Mouse (Mus musculus): ENCODE measurements around the gene Tagap.

The Tagap gene

DNA sequence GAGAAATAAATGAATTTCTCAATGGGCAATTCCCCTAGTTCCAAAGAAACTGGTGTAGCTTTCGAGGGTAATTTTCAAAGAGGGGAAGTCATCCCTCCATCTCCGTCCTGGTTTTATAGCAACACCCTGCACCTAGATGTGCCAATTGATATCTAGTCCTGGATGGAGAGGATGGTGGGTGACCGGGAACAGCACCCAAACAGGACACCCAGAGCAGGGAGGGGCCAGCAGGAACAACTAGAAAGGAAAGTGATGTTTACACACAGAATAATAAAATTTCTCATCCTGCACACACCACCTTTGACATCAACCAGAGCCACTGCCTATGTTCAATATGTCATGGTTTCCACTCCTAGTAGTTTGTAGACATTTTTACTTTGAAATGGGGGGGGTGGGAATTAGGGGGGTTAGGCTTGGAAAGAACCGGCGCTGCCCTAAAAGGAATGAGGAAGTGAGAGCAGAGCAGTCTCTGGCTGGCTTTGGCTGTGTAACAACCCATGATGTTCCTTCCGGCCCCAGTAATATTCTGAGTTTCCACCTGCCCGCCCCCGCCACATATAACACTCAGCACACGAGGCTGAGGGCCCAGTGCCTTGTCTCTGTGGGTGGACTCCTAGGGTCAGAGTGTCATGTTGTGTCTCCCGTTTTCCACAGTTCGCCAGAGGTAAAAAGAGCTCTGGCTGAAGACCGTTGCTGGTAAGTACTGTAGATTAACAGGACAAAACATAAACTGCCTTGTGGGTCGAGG is at the start of gene Tagap:
TSS of gene Tagap (plus strand) at position 588 of the 748 bp plus-strand sequence.
- no peak for DNase-seq

DNA sequence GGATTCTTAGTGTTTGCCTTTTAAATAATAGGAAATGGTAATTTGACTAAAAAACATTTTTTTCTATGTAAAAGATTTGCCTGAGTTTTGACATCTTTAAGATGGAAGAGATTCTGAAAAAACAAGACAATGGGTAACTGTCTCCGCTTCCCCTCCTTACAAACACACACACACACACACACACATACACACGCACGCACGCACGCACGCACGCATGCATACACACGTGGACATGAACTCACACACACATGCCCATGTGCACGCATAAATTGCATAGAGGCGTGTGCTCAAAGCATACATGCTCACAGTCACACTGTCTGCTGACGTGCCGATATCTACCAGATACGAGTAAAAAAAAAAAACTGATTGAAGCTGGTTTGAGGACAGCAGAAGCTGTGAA is 49.3 kb upstream of the Tagap start:
- DNase-seq, result no peak

DNA sequence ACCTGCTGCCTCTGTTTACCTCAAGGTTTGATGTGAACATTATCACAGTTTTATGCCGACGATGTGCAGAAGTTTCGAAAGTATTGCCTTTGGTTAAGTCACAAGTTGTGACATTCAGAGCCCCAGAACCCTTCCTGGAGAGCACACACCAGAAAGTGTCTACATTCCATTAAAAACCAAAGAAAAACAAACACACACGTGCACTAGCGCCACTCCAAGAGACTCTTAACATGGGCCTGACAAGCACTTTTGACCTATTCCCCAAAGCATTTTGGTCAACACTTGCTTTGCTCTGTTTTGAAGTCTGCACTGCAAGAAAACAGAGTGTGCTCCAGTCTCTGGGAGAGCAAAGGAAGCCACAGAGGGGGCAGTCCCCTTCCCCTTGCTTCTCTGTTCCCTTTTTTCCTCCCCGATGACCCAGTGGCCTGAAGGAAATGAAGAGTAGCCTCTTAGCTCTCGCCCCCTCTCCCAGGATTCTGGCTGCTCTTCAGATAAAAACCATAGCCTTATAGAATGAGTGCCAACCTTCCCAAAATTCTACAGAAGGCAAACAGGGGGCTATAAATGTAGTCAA is 48.5 kb upstream of the Tagap start:
- no peak for DNase-seq

DNA sequence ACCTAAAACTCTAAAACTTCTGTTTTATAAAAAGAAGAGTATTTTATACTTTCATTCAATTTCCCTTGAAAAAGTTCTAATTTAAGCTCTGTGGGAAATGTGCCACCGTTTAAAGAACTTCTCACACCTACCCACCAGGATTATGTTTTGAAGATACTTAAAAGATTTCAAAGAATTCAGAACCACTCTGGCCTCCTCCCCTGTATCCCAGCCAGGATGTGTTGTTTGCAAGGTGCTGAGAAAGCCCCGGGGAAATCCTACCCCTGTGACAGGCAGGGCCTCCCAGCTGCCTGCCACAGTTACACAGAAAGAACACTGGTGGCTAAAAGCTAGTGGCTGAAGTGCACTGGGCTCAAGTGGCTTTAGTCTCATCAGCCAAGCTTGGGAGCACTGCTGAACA is 47.9 kb upstream of the Tagap start:
- no peak for DNase-seq

DNA sequence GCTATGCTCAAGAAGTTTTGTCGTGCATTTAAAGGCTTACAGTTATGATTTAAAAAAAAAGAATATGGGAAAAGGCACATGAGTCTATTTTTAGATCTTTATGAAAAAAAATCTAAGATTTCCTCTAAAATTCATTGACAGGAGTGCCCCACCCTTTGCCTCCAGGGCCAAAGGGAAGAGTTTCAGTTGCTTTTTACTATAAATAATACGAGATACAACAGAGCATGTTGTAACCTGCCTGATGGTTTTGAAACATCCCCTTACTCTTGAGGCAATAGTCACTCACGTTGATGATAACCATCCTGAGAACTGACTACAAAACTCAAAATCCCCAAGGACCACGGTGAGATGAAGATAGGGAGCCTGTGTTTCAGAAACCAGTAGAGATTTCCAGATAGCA is 46.3 kb upstream of the Tagap start:
- DNase-seq, result no peak

DNA sequence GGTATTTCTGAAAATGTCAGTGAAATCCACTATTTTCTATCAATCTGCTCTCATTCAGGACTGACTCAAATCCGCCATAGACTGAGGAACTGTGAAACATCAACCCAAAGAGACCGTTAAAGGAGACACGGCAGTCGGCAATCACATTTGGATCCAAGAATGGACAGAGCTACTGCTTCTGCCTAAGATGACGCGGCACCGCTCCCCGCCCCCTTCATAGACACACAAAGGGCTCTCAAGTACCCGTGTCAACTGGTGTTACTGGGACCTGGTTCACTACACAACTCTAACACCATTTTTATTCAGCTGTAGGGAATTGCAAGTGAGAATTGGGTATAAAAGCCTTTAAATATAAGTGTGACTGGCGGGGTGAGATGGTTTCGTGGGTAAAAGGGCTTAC is 42.7 kb upstream of the Tagap start:
- DNase-seq, result no peak

DNA sequence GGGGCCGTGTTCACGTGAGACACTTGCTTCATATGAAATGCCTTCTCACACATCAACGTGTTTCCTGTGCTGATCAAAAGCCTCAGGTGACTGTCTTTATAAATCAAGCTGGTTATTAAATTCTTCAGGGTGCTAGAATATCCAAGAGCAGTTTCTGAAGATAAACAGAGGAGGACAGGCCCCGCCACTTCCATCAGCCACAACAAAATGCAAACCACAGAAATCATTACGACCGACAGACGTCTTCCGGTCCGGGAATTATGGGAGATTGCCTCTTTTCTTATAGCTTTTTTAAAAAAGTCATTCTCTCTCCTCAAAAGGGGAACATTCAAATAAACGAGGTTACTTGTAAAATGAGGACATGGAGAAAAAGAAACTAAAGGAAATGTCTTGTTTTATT is 41.2 kb upstream of the Tagap start:
- DNase-seq, result no peak

DNA sequence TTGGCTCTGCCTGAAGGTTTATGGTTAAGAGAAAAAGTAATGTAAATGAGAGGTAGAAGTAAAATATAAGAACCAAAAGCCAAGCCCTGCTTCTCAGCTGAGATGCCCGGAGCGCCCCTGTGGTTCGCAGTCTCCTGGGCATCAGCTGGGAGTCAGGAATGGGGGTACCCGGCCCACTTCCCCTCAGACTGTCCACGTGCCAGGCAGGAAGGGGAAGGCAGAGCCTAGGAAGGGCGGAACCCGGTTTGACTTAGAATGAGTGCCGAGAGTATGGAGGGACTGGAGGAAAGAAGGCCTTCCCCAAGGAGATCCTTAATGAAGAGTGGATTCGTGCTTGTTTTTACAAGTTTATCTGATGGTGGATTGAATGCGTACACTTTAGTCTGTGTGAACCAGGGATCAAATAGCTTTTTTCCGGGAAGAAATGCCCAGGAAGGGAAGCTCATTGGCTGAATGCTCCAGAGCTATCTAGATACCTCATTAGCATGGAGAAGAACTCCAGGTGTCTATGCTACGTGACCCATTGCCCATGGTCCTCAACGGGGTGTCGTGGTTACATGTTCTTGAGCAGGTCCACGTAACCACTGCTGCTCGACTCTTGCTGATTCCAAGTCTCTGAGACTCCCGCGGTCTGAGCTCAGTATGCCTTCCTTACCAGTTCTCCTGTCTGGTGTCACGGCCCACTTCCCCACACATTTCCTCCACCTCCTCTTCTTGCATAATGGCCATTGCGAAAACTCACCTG is 38.6 kb upstream of the Tagap start:
- DNase-seq, result no peak

DNA sequence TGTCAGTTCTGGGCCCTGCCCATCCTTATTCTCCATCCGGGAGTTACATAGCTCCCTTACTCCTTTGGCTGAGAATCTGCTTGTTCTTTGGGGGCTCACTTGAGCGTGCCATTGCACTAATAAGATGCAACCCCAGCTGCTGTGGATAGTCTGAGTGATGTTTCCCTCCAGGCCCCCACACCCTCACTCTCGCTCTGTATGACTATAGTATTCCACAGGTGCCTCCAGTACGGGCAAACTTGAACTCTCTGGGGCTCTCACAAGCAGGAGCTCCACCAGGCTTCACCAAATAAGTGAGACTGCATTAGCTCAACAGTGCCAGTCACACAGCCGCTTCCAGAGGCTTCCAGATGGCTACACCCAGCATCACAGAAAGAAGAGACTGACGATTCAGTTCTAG is 37.5 kb upstream of the Tagap start:
- no peak for DNase-seq

DNA sequence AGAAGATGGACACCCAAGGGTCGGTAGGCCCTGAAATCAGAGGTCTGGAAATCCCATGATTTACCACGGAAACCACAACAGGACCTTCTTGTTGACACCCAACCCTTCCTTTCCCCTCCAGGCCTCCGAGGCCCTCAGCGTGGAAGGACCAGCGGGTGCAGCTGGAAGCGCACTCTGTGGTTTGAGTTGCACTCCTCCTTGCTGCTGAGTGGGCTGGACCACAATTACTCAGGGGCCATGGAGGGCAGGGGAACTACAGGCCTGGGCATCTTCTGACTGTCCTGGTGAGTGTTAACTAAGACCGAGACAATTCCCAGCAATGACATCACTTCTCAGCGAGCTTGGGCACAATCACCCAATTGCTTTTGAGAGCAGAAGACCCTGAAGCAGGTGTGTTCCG is 36.8 kb upstream of the Tagap start:
- no peak for DNase-seq

DNA sequence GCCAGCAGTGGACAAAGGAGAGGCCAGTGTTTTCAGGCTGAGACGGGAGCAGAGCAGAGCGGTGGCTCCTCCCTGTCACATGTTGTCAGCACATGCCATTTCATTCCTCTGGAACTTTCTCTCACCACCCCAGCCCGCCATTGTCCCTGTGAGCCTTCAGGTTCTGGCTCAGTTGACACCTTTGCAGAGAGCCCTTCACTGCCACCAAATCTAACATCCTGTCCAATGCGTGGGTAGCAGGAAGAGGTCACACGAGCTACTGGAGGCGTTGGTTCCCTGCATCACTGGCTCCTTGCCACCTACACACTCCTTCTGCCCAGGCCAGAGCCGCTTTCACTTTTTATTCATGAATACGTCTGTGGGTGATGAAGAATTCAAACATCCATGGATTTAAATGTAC is 33.1 kb upstream of the Tagap start:
- no peak for DNase-seq

DNA sequence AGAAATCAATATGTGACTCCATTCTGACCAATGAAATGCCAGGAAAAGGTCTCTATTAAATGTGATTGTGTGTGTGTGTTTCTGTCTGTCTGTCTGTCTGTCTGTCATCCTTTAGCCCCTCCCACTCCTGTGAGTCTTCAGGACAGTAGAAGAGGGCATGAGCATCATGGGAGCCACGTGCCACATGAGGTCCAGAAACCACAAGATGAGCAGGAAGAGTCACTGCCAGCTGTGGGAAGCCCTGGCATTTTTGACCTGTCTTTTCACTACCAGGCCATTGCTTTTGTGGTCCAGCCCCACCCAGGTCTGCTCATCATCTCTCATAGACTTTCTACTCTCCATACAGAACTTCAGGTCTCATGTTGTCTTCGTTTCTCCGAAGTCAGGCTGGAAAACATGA is 31.7 kb upstream of the Tagap start:
- DNase-seq, result no peak

DNA sequence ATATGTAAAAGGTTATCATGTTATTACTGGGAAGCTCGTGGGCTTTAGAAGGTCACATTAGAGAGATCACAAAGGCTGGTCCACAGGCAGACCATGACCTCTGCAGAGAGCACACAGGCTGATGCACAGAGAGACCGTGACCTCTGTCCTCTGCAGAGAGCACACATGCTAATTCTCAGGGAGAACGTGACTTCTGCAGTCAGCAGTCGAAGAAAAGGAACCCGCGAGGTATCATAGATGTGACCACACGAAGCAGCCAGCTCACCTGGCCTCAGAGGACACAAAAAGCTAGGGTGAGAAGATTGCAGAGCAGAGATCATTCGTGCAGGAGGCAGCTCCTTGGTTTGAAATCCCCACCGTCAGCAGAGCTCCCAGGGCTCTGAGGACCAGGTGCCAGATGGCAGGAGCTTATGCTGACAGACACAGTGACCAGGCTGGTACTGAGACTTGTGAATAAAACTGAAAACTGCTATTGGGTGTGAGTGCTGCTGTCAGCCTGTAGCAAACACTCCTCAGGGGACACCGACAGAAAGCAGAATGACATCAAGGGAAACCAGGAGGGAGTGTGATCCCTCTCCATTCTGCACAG is 29.7 kb upstream of the Tagap start:
- DNase-seq, result no peak

DNA sequence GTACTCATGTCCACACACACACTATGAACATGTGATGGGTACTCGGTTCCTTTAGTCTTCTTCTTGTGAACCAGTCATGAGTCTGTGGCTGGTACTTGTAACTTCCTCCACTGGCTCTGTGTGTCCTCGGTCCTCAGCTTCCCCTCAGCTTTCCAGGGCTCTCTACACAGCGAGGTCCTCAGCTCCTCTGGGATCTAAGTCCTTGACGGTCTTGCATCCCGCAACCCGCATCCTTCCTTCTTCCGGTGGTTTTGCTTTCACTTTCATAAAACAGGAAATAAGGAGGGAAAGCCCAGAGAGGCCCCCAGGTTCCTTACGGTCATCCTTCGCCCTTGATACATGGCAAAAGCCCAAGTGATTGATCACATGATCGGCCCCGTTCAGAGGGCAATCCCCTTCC is 28.7 kb upstream of the Tagap start:
- no peak for DNase-seq

DNA sequence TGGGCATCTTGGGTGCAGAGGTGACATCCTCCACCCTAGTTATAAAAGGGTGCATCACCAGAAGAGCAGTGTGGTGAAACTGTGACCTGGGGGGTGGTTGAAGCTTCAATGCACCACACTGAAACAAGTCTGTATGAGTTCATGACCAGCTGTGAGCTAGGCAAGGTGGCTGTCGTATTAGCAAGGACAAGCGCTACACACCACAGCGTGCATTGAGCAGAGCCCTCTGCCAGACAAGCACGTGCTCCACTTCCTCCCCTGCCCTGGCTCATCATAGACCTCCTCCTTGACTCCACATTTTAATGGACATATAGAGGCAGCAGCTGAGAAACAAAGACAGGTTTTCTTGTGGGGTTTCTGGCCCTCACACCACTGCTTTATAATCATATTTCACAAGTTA is 28.0 kb upstream of the Tagap start:
- DNase-seq, result no peak

DNA sequence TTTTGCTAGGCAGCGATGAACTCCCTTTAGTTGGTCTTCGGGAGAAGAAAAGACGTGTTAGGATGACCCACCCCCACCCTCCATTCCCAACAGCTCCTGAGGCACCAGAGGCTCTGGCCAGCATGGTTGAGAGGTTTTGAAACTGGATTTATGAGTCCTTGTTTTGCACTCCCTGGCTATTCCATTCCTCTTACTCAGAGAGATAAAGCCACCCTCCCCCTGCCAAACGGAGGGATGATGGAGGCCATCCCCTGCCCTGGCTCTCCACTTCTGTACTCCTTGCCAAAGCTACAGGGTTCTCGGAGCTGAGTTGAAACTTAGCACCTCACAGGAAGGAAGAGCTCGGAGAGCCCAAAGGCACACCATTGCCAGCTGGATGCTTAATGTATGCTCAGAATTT is 26.6 kb upstream of the Tagap start:
- DNase-seq, result no peak

DNA sequence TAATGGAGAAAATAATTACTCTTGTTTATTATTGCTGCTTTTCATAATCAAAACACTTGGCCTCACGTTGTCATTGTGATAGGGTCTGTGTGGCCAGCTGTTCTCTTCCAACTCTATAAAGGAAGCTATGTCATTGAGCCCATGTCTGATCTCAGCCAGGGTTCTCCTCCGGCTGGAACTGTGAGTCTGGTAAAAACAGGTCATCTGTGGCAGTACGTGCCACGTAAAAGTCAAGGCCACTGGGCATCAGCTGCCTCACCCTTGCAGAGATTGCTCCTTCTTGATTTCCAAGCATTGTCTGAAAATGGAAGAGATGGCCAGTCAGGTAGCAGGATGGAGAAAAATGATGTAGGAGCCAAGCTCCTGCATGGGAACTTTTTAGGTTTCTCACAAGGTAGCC is 25.8 kb upstream of the Tagap start:
- DNase-seq, result no peak

DNA sequence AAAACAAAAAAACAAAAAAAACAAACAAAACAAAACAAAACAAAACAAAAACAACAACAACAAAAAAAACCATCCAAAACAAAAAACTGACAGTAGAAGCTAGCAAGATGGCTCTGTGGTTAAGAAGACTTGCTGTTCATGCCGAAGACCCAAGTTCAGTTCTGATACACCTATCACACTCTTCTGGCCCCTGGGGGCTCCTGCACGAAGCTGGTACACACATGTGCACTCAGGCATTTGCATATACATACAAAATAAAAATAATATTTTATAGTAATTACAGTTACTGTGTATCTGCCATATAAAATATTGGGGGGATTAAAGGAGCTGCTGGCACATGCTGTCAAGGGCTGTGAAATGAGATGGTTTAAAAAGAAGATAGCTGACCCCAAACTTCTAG is 24.3 kb upstream of the Tagap start:
- no peak for DNase-seq

DNA sequence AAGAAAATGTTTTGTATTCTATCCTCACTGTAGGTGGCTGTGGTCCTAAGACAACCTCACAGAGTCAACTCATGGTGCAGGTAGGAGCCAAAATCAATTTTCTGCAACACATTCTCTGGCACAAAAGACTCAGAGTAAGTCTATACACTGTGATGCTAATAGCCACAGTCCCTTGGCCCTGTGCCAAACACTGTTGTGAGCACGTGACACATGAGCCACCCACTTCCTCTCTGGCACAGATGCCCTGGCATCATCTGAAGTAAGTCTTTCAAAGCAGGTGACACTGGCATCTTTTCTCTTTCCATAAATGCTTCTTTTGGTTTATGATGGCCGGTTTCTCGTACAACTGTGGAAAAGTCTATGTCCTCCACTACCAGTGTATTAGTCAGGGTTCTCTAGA is 23.4 kb upstream of the Tagap start:
- no peak for DNase-seq

DNA sequence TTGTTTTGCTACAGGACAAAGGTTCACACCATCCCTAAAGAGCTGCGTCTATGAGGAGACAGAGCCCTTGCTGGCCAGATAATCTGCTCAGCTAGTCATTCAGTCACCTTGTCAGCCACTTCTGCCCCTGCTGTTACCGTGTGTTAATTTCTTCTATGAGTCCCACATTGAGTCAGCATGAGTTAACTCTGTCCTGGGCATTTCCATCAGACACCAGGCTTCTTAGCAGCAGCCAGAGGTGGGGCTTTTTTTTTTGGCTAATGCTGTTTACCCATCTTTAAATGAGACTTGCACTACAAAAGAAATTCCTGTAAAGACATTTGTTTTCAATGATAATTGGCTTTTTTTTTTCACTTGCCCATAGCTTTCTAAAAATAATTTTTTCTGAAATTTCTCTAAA is 20.8 kb upstream of the Tagap start:
- DNase-seq, result no peak

DNA sequence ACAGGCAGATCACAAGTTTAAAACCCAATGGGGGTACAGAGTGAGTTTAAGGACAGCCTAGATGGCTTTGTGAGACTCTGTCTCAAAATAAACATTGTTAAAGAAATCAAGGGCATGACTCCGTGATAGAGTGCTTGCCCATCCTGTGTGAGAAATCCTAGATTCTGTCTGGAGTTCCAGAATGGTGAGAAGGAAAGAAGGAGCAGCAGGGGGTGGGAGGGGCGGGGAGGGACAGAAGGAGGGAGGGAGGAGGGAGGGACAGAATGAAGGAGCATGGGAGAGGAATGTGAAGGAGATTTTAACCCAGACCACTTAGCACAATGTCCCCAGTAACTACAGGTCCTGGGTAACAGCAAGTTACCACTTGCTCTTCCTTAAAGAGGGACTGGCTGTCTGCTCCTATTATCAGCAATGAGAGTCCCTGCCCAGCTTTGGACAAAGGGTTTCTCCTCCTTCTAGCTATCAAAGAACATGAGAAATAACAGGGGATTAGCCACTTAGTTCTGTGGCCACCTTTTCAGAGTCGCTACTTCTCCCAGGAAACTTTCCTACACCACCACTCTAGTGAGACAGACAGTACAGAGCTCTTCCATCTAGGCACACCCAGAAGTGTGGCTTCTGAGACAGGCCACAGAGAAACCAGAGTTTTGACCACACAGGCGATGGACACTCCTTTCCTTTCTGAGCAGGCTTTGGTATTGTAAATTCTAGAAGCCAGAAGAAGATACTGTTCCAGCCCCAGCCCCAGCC is 19.7 kb upstream of the Tagap start:
- no peak for DNase-seq

DNA sequence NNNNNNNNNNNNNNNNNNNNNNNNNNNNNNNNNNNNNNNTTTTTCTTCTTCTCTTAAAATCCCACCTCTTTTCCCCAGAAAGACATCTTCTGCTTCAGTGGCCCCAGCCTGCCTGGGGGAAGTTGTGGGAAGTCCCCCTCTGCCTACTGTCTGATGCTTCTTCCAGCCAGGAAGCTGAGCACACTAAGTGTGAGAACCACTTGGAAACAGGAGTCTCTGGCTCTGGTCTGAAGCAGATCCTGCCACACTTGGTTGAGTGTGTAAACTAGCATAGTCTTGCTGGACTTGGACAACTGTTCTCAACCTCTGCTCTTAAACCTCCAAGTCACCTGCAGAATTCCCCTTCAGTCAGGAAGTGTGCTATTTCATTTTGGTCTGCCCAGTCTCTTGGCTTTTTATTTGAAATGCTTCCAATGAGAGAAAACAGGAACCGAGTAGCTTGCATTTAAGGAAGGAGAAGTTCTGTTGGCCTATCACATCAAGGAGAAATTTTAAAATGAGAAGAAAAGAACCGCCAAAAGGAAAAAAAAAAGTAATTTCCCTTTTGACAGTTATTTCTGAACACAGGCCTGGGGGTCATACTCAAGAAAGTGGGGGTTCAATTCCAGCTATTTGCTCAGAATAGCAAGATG is 11.1 kb upstream of the Tagap start:
- DNase-seq, result no peak

DNA sequence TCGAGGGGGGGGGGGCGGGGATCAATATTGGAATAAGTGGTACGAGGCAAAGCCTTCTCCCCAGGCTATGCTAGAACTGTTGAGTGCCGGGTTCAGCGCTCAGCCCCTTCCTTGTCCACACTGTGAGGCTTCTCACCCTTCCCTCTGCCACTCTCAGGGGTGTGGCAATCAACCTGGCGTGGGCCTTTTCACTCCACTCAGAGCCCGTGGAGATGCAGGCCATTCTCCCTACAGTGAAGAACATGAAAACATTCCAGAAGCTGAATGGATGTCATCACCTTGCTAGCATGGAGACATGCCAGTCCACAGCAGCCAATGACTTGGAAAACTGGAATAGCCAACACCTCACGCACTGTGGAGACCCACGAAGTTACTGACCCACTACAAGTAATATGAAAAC is 10.0 kb upstream of the Tagap start:
- DNase-seq, result no peak

Data from kidney, adult 18-20 months (tissue).